Mouse (Mus musculus) limb, embryonic 11.5 days (tissue): ENCODE measurements at regions not wholly inside any gene's neighbourhood (a gene's known extent, or its start where the extent isn't known, plus 50 kb on each side); places are given as distances from the start of the nearest gene placed in this dataset.
A peak's percentile ranks its signal among the peaks of the same experiment; 100 is the strongest.

Experiments used
- ATAC-seq: fragments of 200-750 bp; cut with Nextera tagmentation; 2 replicates; pipeline ENCODE4 v1.8.0; 2017; ENCODE audit warnings: low read depth; ENCODE audit not compliant: insufficient number of reproducible peaks, low FRiP score, low TSS enrichment
- DNase-seq: peaks from one replicate; pipeline ENCODE4 v3.0.0-alpha.2; 2015; ENCODE audit warnings: low spot score
- H3K27ac ChIP-seq: fragments of 300-500 bp; sonication (generic); replicated peaks from 2 replicates; pipeline ENCODE4 v1.5.1; 2014; ENCODE audit warnings: low read depth, mild to moderate bottlenecking, low read length
- H3K27me3 ChIP-seq: fragments of 300-500 bp; sonication (generic); 2 replicates; pipeline ENCODE4 v1.6.1; 2014; ENCODE audit warnings: mild to moderate bottlenecking, low read length, mixed read lengths; ENCODE audit not compliant: control insufficient read depth, insufficient read depth
- H3K36me3 ChIP-seq: fragments of 300-500 bp; sonication (generic); 2 replicates; pipeline ENCODE4 v1.6.1; 2014; ENCODE audit warnings: mild to moderate bottlenecking, low read length, moderate library complexity, mixed read lengths; ENCODE audit not compliant: control insufficient read depth, insufficient read depth
- H3K4me1 ChIP-seq: fragments of 300-500 bp; sonication (generic); 2 replicates; pipeline ENCODE4 v1.6.1; 2014; ENCODE audit warnings: low read length, mixed read lengths; ENCODE audit not compliant: control insufficient read depth, insufficient read depth
- H3K4me2 ChIP-seq: fragments of 300-500 bp; sonication (generic); 2 replicates; pipeline ENCODE4 v1.6.1; 2014; ENCODE audit warnings: low read depth, mild to moderate bottlenecking, moderate library complexity; ENCODE audit not compliant: severe bottlenecking
- H3K4me3 ChIP-seq: fragments of 300-500 bp; sonication (generic); 2 replicates; pipeline ENCODE4 v1.5.1; 2014; ENCODE audit warnings: low read depth, low read length
- H3K9ac ChIP-seq: fragments of 300-500 bp; sonication (generic); 2 replicates; pipeline ENCODE4 v1.6.1; 2014; ENCODE audit warnings: mild to moderate bottlenecking, low read length
- H3K9me3 ChIP-seq: fragments of 300-500 bp; sonication (generic); 2 replicates; pipeline ENCODE4 v1.6.1; 2016; ENCODE audit warnings: low read length; ENCODE audit not compliant: control insufficient read depth
- WGBS: fragments of 180-500 bp; shearing (Covaris S2); extraction: QIAGEN DNeasy Blood & Tissue Kit; methylation state at CpG from one replicate; pipeline ENCODE4 v1.1.7; 2014; 5-methylcytosine and 5-hydroxymethylcytosine counted together

- 85% methylated on average over 7 of the region's 7 CpGs for WGBS
- H3K4me3 ChIP-seq, result no peak overlapping the region
- no peak overlapping the region for H3K27ac ChIP-seq
- no peaks in the 10 kb centered on the region for H3K27me3 ChIP-seq
- H3K9ac ChIP-seq, result no peak overlapping the region
- no peak overlapping the region for H3K4me2 ChIP-seq
- H3K36me3 ChIP-seq, result no peaks in the 10 kb centered on the region
- no peak for ATAC-seq
- H3K9me3 ChIP-seq, result no peaks in the 10 kb centered on the region
- no peak for DNase-seq
- no peaks in the 10 kb centered on the region for H3K4me1 ChIP-seq
These were observed 113.1 kb upstream of the Hnrnpa3 start for GRCm38 (mm10) chr2:75545971-75546370.

GRCm38 (mm10) chr2:75555676-75556075 lies 103.4 kb upstream of the Hnrnpa3 start:
- no peak overlapping the region for H3K4me3 ChIP-seq
- H3K4me1 ChIP-seq, result peaks cover 6% of the 10 kb centered on the region
- H3K9ac ChIP-seq, result no peak overlapping the region
- no peak for DNase-seq
- H3K4me2 ChIP-seq, result no peak overlapping the region
- 87% methylated on average over 8 of the region's 8 CpGs for WGBS
- H3K27ac ChIP-seq, result no peak overlapping the region
- H3K36me3 ChIP-seq, result no peaks in the 10 kb centered on the region
- no peaks in the 10 kb centered on the region for H3K9me3 ChIP-seq
- H3K27me3 ChIP-seq, result no peaks in the 10 kb centered on the region
- no peak for ATAC-seq

GRCm38 (mm10) chr2:75556744-75557143 lies 102.3 kb upstream of the Hnrnpa3 start:
- H3K4me2 ChIP-seq, result no peak overlapping the region
- WGBS, result 55% methylated on average over 7 of the region's 7 CpGs
- peaks cover 6% of the 10 kb centered on the region for H3K4me1 ChIP-seq
- no peaks in the 10 kb centered on the region for H3K9me3 ChIP-seq
- no peak overlapping the region for H3K27ac ChIP-seq
- ATAC-seq (no peak), DNase-seq (no peak)
- H3K9ac ChIP-seq, result no peak overlapping the region
- no peaks in the 10 kb centered on the region for H3K27me3 ChIP-seq
- no peaks in the 10 kb centered on the region for H3K36me3 ChIP-seq
- H3K4me3 ChIP-seq, result no peak overlapping the region

GRCm38 (mm10) chr2:75557392-75557791 lies 101.7 kb upstream of the Hnrnpa3 start:
- H3K9me3 ChIP-seq, result no peaks in the 10 kb centered on the region
- DNase-seq, result peak; percentile 42
- no peak for ATAC-seq
- no peaks in the 10 kb centered on the region for H3K36me3 ChIP-seq
- no peak overlapping the region for H3K4me3 ChIP-seq
- no peak overlapping the region for H3K4me2 ChIP-seq
- peaks cover 6% of the 10 kb centered on the region for H3K4me1 ChIP-seq
- no peaks in the 10 kb centered on the region for H3K27me3 ChIP-seq
- no peak overlapping the region for H3K9ac ChIP-seq
- WGBS, result 38% methylated on average over 11 of the region's 11 CpGs
- H3K27ac ChIP-seq, result 0 out of 2 replicates have a peak overlapping the region, but pooled peaks have one; percentile 17

- Histone ChIP-seq H3K9me3 (no peaks in the 10 kb centered on the region), H3K27ac (no peak overlapping the region), H3K4me2 (no peak overlapping the region), H3K9ac (no peak overlapping the region), H3K4me3 (no peak overlapping the region), H3K36me3 (no peaks in the 10 kb centered on the region), H3K27me3 (no peaks in the 10 kb centered on the region), H3K4me1 (peaks cover 6% of the 10 kb centered on the region)
- DNase-seq, result no peak
- 72% methylated on average over 6 of the region's 6 CpGs for WGBS
- no peak for ATAC-seq
These were observed 99.1 kb upstream of the Hnrnpa3 start for GRCm38 (mm10) chr2:75559920-75560319.

- H3K9ac ChIP-seq, result no peak overlapping the region
- H3K27me3 ChIP-seq, result no peaks in the 10 kb centered on the region
- H3K9me3 ChIP-seq, result no peaks in the 10 kb centered on the region
- no peak for DNase-seq
- 49% methylated on average over 9 of the region's 9 CpGs for WGBS
- no peak overlapping the region for H3K27ac ChIP-seq
- H3K4me1 ChIP-seq, result no peaks in the 10 kb centered on the region
- H3K4me2 ChIP-seq, result no peak overlapping the region
- ATAC-seq, result no peak
- no peak overlapping the region for H3K4me3 ChIP-seq
- H3K36me3 ChIP-seq, result no peaks in the 10 kb centered on the region
These were observed 95.7 kb upstream of the Hnrnpa3 start for GRCm38 (mm10) chr2:75563253-75563913.

- Histone ChIP-seq H3K36me3 (no peaks in the 10 kb centered on the region), H3K27me3 (no peaks in the 10 kb centered on the region), H3K9me3 (no peaks in the 10 kb centered on the region), H3K27ac (no peak overlapping the region), H3K4me3 (no peak overlapping the region), H3K4me2 (no peak overlapping the region), H3K4me1 (no peaks in the 10 kb centered on the region), H3K9ac (no peak overlapping the region)
- WGBS, result 75% methylated on average over 5 of the region's 5 CpGs
- DNase-seq (no peak), ATAC-seq (no peak)
These were observed 94.3 kb upstream of the Hnrnpa3 start for GRCm38 (mm10) chr2:75564809-75565208.

- ATAC-seq (no peak), DNase-seq (no peak)
- no peaks in the 10 kb centered on the region for H3K4me1 ChIP-seq
- WGBS, result 89% methylated on average over 4 of the region's 4 CpGs
- H3K27ac ChIP-seq, result no peak overlapping the region
- H3K9ac ChIP-seq, result no peak overlapping the region
- H3K9me3 ChIP-seq, result no peaks in the 10 kb centered on the region
- H3K4me3 ChIP-seq, result no peak overlapping the region
- no peak overlapping the region for H3K4me2 ChIP-seq
- H3K36me3 ChIP-seq, result no peaks in the 10 kb centered on the region
- H3K27me3 ChIP-seq, result no peaks in the 10 kb centered on the region
These were observed 91.9 kb upstream of the Hnrnpa3 start for GRCm38 (mm10) chr2:75567131-75567530.

- no peak overlapping the region for H3K9ac ChIP-seq
- H3K27me3 ChIP-seq, result no peaks in the 10 kb centered on the region
- 89% methylated on average over 6 of the region's 6 CpGs for WGBS
- no peak overlapping the region for H3K4me2 ChIP-seq
- no peak for ATAC-seq
- H3K4me3 ChIP-seq, result no peak overlapping the region
- no peaks in the 10 kb centered on the region for H3K4me1 ChIP-seq
- no peaks in the 10 kb centered on the region for H3K36me3 ChIP-seq
- no peaks in the 10 kb centered on the region for H3K9me3 ChIP-seq
- DNase-seq, result no peak
- H3K27ac ChIP-seq, result no peak overlapping the region
These were observed 89.3 kb upstream of the Hnrnpa3 start for GRCm38 (mm10) chr2:75569756-75570155.
